Mouse (Mus musculus) left cerebral cortex, postnatal 36 days (tissue): ENCODE results near the gene Tmem205. TPM values are rescaled to one million over a fixed set of nuclear protein-coding genes. Genes with fewer than 3 reads are reported as not detected.

Experiments used
- DNase-seq, 2 experiments: peaks; one replicate each; pipeline ENCODE4 v3.0.0; 2021 to 2022; ENCODE audit warnings: low spot score in 2 of 2, mixed read lengths in 1 of 2
- intact Hi-C: fragments of 180-260 bp; cut with DNase I; formaldehyde crosslinking; loops from one replicate; pipeline ENCODE4 v1.15.1; 2025
- total RNA-seq, 2 experiments: library from RNA; stranded (reverse); gene quantifications; 2 replicates each; pipeline ENCODE4 v1.2.3; 2021

Tmem205 gene
- total RNA-seq, 2 experiments from 2014 or later, result 32.8 to 38.5 TPM

GRCm38 (mm10) chr9:21948146-21948545 is 20.8 kb upstream of the Tmem205 start:
- intact Hi-C loops, result no loop called here
- no peak for DNase-seq

- no peak for DNase-seq
- intact Hi-C loops, result no loop called here
Measured at GRCm38 (mm10) chr9:21947540-21948130, 20.3 kb upstream of the Tmem205 start.

- intact Hi-C loops, result no loop called here
- no peak for DNase-seq
Measured at GRCm38 (mm10) chr9:21944267-21944666, 16.9 kb upstream of the Tmem205 start.

GRCm38 (mm10) chr9:21943638-21944037 is 16.3 kb upstream of the Tmem205 start:
- no peak for DNase-seq
- intact Hi-C loops, result no loop called here

GRCm38 (mm10) chr9:21943046-21943445 is 15.7 kb upstream of the Tmem205 start:
- intact Hi-C loops, result no loop called here
- no peak for DNase-seq

- DNase-seq, result no peak
- intact Hi-C loops, result no loop called here
Measured at GRCm38 (mm10) chr9:21938234-21938855, 11.0 kb upstream of the Tmem205 start.

GRCm38 (mm10) chr9:21937711-21938175 is 10.4 kb upstream of the Tmem205 start:
- DNase-seq, result no peak
- intact Hi-C loops, result loop anchor here (2.0 kb wide), 1 partner anchor 15 kb away; no protein-coding TSS in a partner anchor

GRCm38 (mm10) chr9:21936692-21937570 is 9.6 kb upstream of the Tmem205 start, which contains the start of gene Plppr2:
TSS of gene Plppr2 (plus strand) at chr9:21937033.
- intact Hi-C loops, result loop anchor here (2.0 kb wide), 1 partner anchor 16 kb away; no protein-coding TSS in a partner anchor

GRCm38 (mm10) chr9:21935466-21936131 is 8.2 kb upstream of the Tmem205 start:
- no peak for DNase-seq
- intact Hi-C loops, result loop anchor here (2.0 kb wide), 1 partner anchor 17 kb away; no protein-coding TSS in a partner anchor

More at GRCm38 (mm10) chr9:21936692-21937570, 9.6 kb upstream of the Tmem205 start, which contains the start of gene Plppr2:
- DNase-seq, result peak; percentile 96 to 97

GRCm38 (mm10) chr9:21934021-21934420 is 6.7 kb upstream of the Tmem205 start:
- no peak for DNase-seq
- intact Hi-C loops, result no loop called here

GRCm38 (mm10) chr9:21932445-21933137 is 5.2 kb upstream of the Tmem205 start:
- no peak for DNase-seq
- intact Hi-C loops, result no loop called here

GRCm38 (mm10) chr9:21932006-21932405 is 4.7 kb upstream of the Tmem205 start:
- intact Hi-C loops, result no loop called here
- no peak for DNase-seq

- intact Hi-C loops, result no loop called here
- no peak for DNase-seq
Measured at GRCm38 (mm10) chr9:21929208-21929607, 1.9 kb upstream of the Tmem205 start.

- no peak for DNase-seq
Measured at GRCm38 (mm10) chr9:21926784-21927183, 572 bp downstream of the Tmem205 start.

GRCm38 (mm10) chr9:21926155-21926554 is 1.2 kb downstream of the Tmem205 start:
- intact Hi-C loops, result no loop called here
- no peak for DNase-seq

More at GRCm38 (mm10) chr9:21926784-21927183, 572 bp downstream of the Tmem205 start:
- intact Hi-C loops, result no loop called here

- DNase-seq, result no peak
- intact Hi-C loops, result no loop called here
Measured at GRCm38 (mm10) chr9:21925506-21925905, 1.9 kb downstream of the Tmem205 start.

- intact Hi-C loops, result no loop called here
- no peak for DNase-seq
Measured at GRCm38 (mm10) chr9:21925034-21925433, 2.3 kb downstream of the Tmem205 start.

- DNase-seq, result no peak
- intact Hi-C loops, result no loop called here
Measured at GRCm38 (mm10) chr9:21924099-21924493, 3.3 kb downstream of the Tmem205 start.

GRCm38 (mm10) chr9:21923490-21924098 is 3.8 kb downstream of the Tmem205 start:
- intact Hi-C loops, result no loop called here
- DNase-seq, result no peak
